Mouse (Mus musculus) kidney, postnatal 14 days (tissue): ENCODE data around the gene Cnbp.

ENCODE experiments used
- DNase-seq: peaks from one replicate; pipeline ENCODE4 v3.0.0; 2022; ENCODE audit warnings: mixed read lengths

Cnbp gene

GRCm38 (mm10) chr6:87804036-87804435 is 46.9 kb downstream of the Cnbp start:
- no peak for DNase-seq

GRCm38 (mm10) chr6:87802462-87802861 is 48.4 kb downstream of the Cnbp start:
- no peak for DNase-seq

DNA sequence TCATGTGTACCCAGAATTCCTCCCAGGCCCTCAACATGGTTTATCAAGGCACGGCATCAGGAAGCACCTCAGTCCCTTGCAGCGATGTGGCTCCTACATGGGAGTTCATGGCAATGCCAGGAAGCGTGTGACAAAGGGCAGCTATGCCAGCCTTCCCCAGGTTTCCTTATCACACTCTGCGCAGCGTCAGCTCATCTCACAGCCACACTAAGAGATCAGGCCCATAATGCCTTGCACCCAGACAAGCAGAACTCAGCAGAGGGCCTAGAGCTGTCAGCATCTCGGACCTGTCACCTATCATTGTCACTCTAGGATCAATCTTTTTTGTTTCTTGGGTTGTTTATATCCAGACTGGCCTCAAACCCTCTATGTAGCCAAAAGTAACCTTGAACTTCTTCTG is 51.3 kb downstream of the Cnbp start:
- no peak for DNase-seq

- peak; percentile 39 for DNase-seq
Observed at GRCm38 (mm10) chr6:87797321-87797720, 53.6 kb downstream of the Cnbp start.

- DNase-seq: no peak
Observed at GRCm38 (mm10) chr6:87796251-87796880, 54.5 kb downstream of the Cnbp start.

GRCm38 (mm10) chr6:87795385-87796150 is 55.3 kb downstream of the Cnbp start:
- DNase-seq: no peak

- DNase-seq: no peak
Observed at GRCm38 (mm10) chr6:87793821-87794510, 56.9 kb downstream of the Cnbp start.
